8 mouse cellular contexts compared by ENCODE assay signal in genomic region chr9:41375984-41376651, GRCm38 (mm10).
DNase-seq lines count a peak whose midpoint lies in the region; ATAC-seq and TF ChIP-seq lines count a peak whose summit lies in the region.

No protein-coding gene starts in this region.

- peak overlapping the region; percentile 16 for H3K9ac ChIP-seq in ES-Bruce4 (ENCODE audit: low read depth, poor library complexity, severe bottlenecking)
- H3K9ac ChIP-seq in forebrain, embryonic 15.5 days (replicated peaks) = peak overlapping the region; percentile 77
- peak overlapping the region; percentile 64 for H3K9ac ChIP-seq in midbrain, embryonic 15.5 days

- peak; percentile 92 for DNase-seq in brain, adult 2 months (ENCODE audit: low read depth, low spot score)
- peak; percentile 40 to 55 for DNase-seq in heart, postnatal 14 days
- DNase-seq in left cerebral cortex, adult 2 months (ENCODE audit: extremely low spot score in 1 of 2, low spot score in 2 of 2) = peak; percentile 73 to 74
- DNase-seq in ovary, postnatal 10 days (ENCODE audit: low spot score) = no peak
- no peak for DNase-seq in spleen, postnatal 4 days (ENCODE audit: low spot score in 2 of 2)

- H3K4me2 ChIP-seq in forebrain, embryonic 15.5 days (replicated peaks) = peak overlapping the region; percentile 62
- H3K4me2 ChIP-seq in midbrain, embryonic 15.5 days = peak overlapping the region; percentile 60

- H3K4me3 ChIP-seq in ES-Bruce4 (ENCODE audit: low read depth, low read length) = peak overlapping the region; percentile 48; the same call in 1 of the 2 replicates
- H3K4me3 ChIP-seq in forebrain, embryonic 15.5 days = peak overlapping the region; percentile 48
- H3K4me3 ChIP-seq in left cerebral cortex, adult 2 months = peak overlapping the region; percentile 65
- H3K4me3 ChIP-seq in midbrain, embryonic 15.5 days = peak overlapping the region; percentile 37

- TF ChIP-seq EP300 in ES-Bruce4 (IDR thresholded peaks at IDR 0.05; ENCODE audit: insufficient read depth, low read depth, low read length) = no peak

- no peaks in the 10 kb centered on the region for H3K9me3 ChIP-seq in ES-Bruce4 (replicated peaks; ENCODE audit: control insufficient read depth, insufficient read depth, low read length, poor library complexity, severe bottlenecking)
- no peaks in the 10 kb centered on the region for H3K9me3 ChIP-seq in forebrain, embryonic 15.5 days
- no peaks in the 10 kb centered on the region for H3K9me3 ChIP-seq in midbrain, embryonic 15.5 days

- 2% methylated on average over 24 of the region's 24 CpGs for WGBS in forebrain, embryonic 15.5 days
- WGBS in midbrain, embryonic 15.5 days = under 1% methylated on average over 24 of the region's 24 CpGs

- TF ChIP-seq CTCF in ES-Bruce4 (IDR thresholded peaks at IDR 0.05; ENCODE audit: low read depth, low read length) = no peak
- peak; percentile 1; the same call in 1 of the 2 replicates for TF ChIP-seq CTCF in left cerebral cortex, adult 2 months (IDR thresholded peaks at IDR 0.05)

- peaks cover 4% of the 10 kb centered on the region for H3K4me1 ChIP-seq in ES-Bruce4 (ENCODE audit: control insufficient read depth, insufficient read depth, low read length)
- H3K4me1 ChIP-seq in forebrain, embryonic 15.5 days = peaks cover 46% of the 10 kb centered on the region
- H3K4me1 ChIP-seq in midbrain, embryonic 15.5 days = peaks cover 44% of the 10 kb centered on the region

- H3K27me3 ChIP-seq in ES-Bruce4 (ENCODE audit: control insufficient read depth, insufficient read depth, low read length, poor library complexity, severe bottlenecking) = no peaks in the 10 kb centered on the region
- no peaks in the 10 kb centered on the region for H3K27me3 ChIP-seq in forebrain, embryonic 15.5 days
- H3K27me3 ChIP-seq in midbrain, embryonic 15.5 days (replicated peaks) = no peaks in the 10 kb centered on the region

- no peak for TF ChIP-seq POLR2A in ES-Bruce4 (IDR thresholded peaks at IDR 0.05; ENCODE audit: insufficient read depth, low read length)

- intact Hi-C loops in heart, postnatal 14 days (cut with DNase I) = loop anchor here (5.0 kb wide), 2 partner anchors 49 to 81 kb away; no protein-coding TSS in a partner anchor
- intact Hi-C loops in left cerebral cortex, adult 2 months (cut with DNase I) = loop anchor here (1.0 to 5.0 kb wide), 6 partner anchors 71 to 576 kb away; no protein-coding TSS in a partner anchor

- no peak overlapping the region for H3K27ac ChIP-seq in ES-Bruce4 (ENCODE audit: insufficient read depth, low read length)
- peak overlapping the region; percentile 99 for H3K27ac ChIP-seq in forebrain, embryonic 15.5 days (replicated peaks)
- peak overlapping the region; percentile 99 for H3K27ac ChIP-seq in left cerebral cortex, adult 2 months
- H3K27ac ChIP-seq in midbrain, embryonic 15.5 days = peak overlapping the region; percentile 99

- H3K36me3 ChIP-seq in ES-Bruce4 (ENCODE audit: control insufficient read depth, insufficient read depth, low read length, poor library complexity, severe bottlenecking) = no peaks in the 10 kb centered on the region
- H3K36me3 ChIP-seq in forebrain, embryonic 15.5 days = no peaks in the 10 kb centered on the region
- no peaks in the 10 kb centered on the region for H3K36me3 ChIP-seq in midbrain, embryonic 15.5 days (replicated peaks)

- peak; percentile 73 for ATAC-seq in forebrain, embryonic 15.5 days (replicated peaks)
- ATAC-seq in midbrain, embryonic 15.5 days (replicated peaks) = peak; percentile 53

Comparison
In these comparisons a context has a peak if more than half of its experiments do, and no peak if none do; other contexts are left out.
1. H3K9ac ChIP-seq: peak in every context shown above with its lines; median percentile 77 in forebrain, embryonic 15.5 days; 64 in midbrain, embryonic 15.5 days; 16 in ES-Bruce4.
2. DNase-seq: peak in brain, adult 2 months (single experiment), heart, postnatal 14 days (2 of 2) and left cerebral cortex, adult 2 months (2 of 2); none in ovary, postnatal 10 days (single experiment) and spleen, postnatal 4 days (0 of 2).
3. Peak in every context shown above with its lines, with median percentiles within 50 percentile points of each other: H3K4me3 ChIP-seq.